Mouse (Mus musculus): ENCODE data around the gene Phc3. TPM values are rescaled to one million over a fixed set of nuclear protein-coding genes. Genes with fewer than 3 reads are reported as not detected.

The Phc3 gene
- polyA plus RNA-seq, 1 experiment from 2014 or later, result 6.7 TPM

DNA sequence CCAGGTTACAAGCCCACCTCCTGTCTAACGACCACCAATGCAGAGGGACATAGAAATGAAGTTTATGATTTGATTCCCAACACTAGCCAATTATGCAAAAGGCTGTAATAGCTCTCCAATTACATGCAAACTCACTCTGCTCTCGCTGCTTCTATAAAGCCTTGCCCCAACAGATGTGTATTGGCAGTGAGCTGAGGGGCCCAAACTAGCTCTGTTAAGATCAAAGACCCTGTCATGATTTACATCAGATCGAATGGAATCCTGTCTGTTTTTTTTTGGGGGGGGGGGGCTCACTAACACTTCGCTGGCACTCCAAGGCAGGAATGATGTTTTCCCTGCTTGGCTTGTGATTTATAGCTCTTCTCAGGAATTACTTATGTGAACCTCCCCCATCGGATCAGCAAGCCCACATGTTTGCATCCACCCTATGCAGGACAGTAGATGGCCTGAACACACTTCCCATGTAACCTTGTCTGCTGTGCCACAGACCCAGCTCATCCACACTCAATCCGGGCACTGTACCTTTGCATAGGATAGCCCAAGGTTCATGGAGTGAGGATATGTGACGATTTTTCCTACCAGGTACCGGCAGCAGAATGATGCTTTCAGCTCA lies 13.8 kb upstream of the Phc3 start:
- H3K4me1 ChIP-seq (replicated peaks; ENCODE audit: control insufficient read depth, insufficient read depth, low read length), result no peaks in the 10 kb centered on the region
- H3K27ac ChIP-seq (ENCODE audit: low read length), result no peak overlapping the region
- H3K9me3 ChIP-seq (ENCODE audit: control insufficient read depth, low read length), result no peaks in the 10 kb centered on the region
- ATAC-seq (ENCODE audit: low read depth), result no peak
- no peaks in the 10 kb centered on the region for H3K27me3 ChIP-seq (ENCODE audit: control insufficient read depth, insufficient read depth, low read depth, low read length)
- no peaks in the 10 kb centered on the region for H3K36me3 ChIP-seq (ENCODE audit: control insufficient read depth, insufficient read depth, low read length)
- WGBS, result 50% methylated on average over 8 of the region's 8 CpGs
- H3K4me2 ChIP-seq (ENCODE audit: low read depth, low read length), result no peak overlapping the region
- no peak overlapping the region for H3K9ac ChIP-seq (ENCODE audit: low read length)
- H3K4me3 ChIP-seq (ENCODE audit: low read length), result no peak overlapping the region

GRCm38 (mm10) chr3:30981616-30982380 lies 12.6 kb upstream of the Phc3 start:
- H3K4me2 ChIP-seq (ENCODE audit: low read depth, low read length), result no peak overlapping the region
- WGBS, result 67% methylated on average over 5 of the region's 5 CpGs
- no peak overlapping the region for H3K27ac ChIP-seq (ENCODE audit: low read length)
- no peak overlapping the region for H3K4me3 ChIP-seq (ENCODE audit: low read length)
- no peak for ATAC-seq (ENCODE audit: low read depth)
- H3K9me3 ChIP-seq (ENCODE audit: control insufficient read depth, low read length), result no peaks in the 10 kb centered on the region
- no peaks in the 10 kb centered on the region for H3K27me3 ChIP-seq (ENCODE audit: control insufficient read depth, insufficient read depth, low read depth, low read length)
- H3K36me3 ChIP-seq (ENCODE audit: control insufficient read depth, insufficient read depth, low read length), result no peaks in the 10 kb centered on the region
- H3K4me1 ChIP-seq (replicated peaks; ENCODE audit: control insufficient read depth, insufficient read depth, low read length), result no peaks in the 10 kb centered on the region
- no peak overlapping the region for H3K9ac ChIP-seq (ENCODE audit: low read length)

GRCm38 (mm10) chr3:30976991-30977603 lies 7.9 kb upstream of the Phc3 start:
- 32% methylated on average over 1 of the region's 1 CpGs for WGBS
- H3K27me3 ChIP-seq (ENCODE audit: control insufficient read depth, insufficient read depth, low read depth, low read length), result no peaks in the 10 kb centered on the region
- no peaks in the 10 kb centered on the region for H3K36me3 ChIP-seq (ENCODE audit: control insufficient read depth, insufficient read depth, low read length)
- no peak overlapping the region for H3K9ac ChIP-seq (ENCODE audit: low read length)
- peak; percentile 74 for ATAC-seq (ENCODE audit: low read depth)
- no peak overlapping the region for H3K4me2 ChIP-seq (ENCODE audit: low read depth, low read length)
- no peaks in the 10 kb centered on the region for H3K4me1 ChIP-seq (replicated peaks; ENCODE audit: control insufficient read depth, insufficient read depth, low read length)
- H3K9me3 ChIP-seq (ENCODE audit: control insufficient read depth, low read length), result no peaks in the 10 kb centered on the region
- no peak overlapping the region for H3K4me3 ChIP-seq (ENCODE audit: low read length)
- H3K27ac ChIP-seq (ENCODE audit: low read length), result peak overlapping the region; percentile 71

DNA sequence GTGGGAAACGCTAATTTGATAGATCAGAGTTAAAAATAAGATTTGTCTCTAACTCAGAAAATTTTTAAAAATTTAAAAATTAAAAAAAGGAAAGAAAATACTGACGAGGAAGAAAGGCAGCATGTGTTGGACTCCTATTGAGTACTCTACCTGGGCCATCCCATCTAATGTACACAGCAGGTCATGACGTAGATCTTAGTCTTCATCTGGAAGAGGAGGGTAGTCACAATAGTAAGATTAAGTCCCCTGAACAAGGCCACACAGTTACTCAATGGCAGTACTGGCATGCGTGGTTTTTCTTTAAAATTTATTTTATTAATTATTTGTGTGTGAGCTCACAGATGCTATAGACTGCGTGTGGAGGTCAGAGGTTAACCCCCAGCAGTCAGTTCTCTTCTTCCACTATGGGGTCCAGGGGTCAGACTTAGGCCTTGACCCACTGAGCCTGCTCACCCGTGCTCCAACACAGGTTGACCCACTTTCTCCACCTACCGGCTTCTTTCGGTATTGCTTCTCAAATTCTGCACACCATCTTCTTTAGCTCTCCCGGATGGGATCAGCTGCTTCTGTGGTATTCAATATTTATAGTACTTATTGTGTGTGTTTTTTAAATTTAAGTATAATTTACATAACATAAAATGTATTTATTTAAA lies 6.0 kb upstream of the Phc3 start:
- 47% methylated on average over 9 of the region's 9 CpGs for WGBS
- Histone ChIP-seq H3K27ac (ENCODE audit: low read length) (no peak overlapping the region), H3K9ac (ENCODE audit: low read length) (no peak overlapping the region), H3K4me2 (ENCODE audit: low read depth, low read length) (no peak overlapping the region), H3K4me1 (replicated peaks; ENCODE audit: control insufficient read depth, insufficient read depth, low read length) (no peaks in the 10 kb centered on the region), H3K36me3 (ENCODE audit: control insufficient read depth, insufficient read depth, low read length) (no peaks in the 10 kb centered on the region), H3K9me3 (ENCODE audit: control insufficient read depth, low read length) (no peaks in the 10 kb centered on the region), H3K27me3 (ENCODE audit: control insufficient read depth, insufficient read depth, low read depth, low read length) (no peaks in the 10 kb centered on the region), H3K4me3 (ENCODE audit: low read length) (no peak overlapping the region)
- ATAC-seq (ENCODE audit: low read depth), result peak; percentile 51; the same call in 1 of the 2 replicates

DNA sequence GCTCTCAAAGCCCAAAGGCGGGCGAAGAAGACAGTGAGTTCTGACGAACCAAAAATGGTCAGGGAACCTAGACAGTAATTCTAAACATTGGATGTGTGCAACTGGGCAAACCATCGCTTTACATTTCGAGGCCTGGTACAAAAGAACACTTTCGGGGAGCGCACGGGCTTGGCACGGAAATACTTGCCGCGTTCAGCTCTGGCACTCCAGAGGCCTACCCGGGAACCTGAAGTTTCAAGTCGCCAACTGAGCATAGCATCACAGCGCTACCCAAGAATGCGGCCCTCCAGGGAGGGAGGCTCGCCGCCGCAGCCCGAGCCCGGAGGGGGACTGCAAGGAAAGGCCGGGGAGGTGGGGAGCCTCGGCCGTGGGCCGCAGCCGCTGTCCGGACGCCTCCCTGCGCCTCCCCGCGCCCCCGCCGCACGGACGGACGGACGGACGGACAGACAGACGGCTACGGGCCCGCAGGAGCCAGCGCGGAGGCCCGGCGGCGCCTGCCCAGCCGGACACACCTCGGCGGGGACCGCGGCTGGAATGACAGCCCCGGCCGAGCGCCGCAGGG lies 603 bp downstream of the Phc3 start:
- H3K36me3 ChIP-seq (ENCODE audit: control insufficient read depth, insufficient read depth, low read length), result peaks cover 20% of the 10 kb centered on the region
- peak; percentile 78 for ATAC-seq (ENCODE audit: low read depth)
- under 1% methylated on average over 50 of the region's 54 CpGs for WGBS
- peak overlapping the region; percentile 94 for H3K9ac ChIP-seq (ENCODE audit: low read length)
- peak overlapping the region; percentile 94 for H3K4me3 ChIP-seq (ENCODE audit: low read length)
- no peaks in the 10 kb centered on the region for H3K9me3 ChIP-seq (ENCODE audit: control insufficient read depth, low read length)
- peak overlapping the region; percentile 93 for H3K27ac ChIP-seq (ENCODE audit: low read length)
- peaks cover 11% of the 10 kb centered on the region for H3K4me1 ChIP-seq (replicated peaks; ENCODE audit: control insufficient read depth, insufficient read depth, low read length)
- H3K4me2 ChIP-seq (ENCODE audit: low read depth, low read length), result peak overlapping the region; percentile 75
- H3K27me3 ChIP-seq (ENCODE audit: control insufficient read depth, insufficient read depth, low read depth, low read length), result no peaks in the 10 kb centered on the region

GRCm38 (mm10) chr3:30965644-30966043 lies 3.6 kb downstream of the Phc3 start:
- 92% methylated on average over 13 of the region's 13 CpGs for WGBS
- Histone ChIP-seq H3K4me3 (ENCODE audit: low read length) (no peak overlapping the region), H3K9me3 (ENCODE audit: control insufficient read depth, low read length) (no peaks in the 10 kb centered on the region), H3K27me3 (ENCODE audit: control insufficient read depth, insufficient read depth, low read depth, low read length) (no peaks in the 10 kb centered on the region), H3K9ac (ENCODE audit: low read length) (no peak overlapping the region), H3K27ac (ENCODE audit: low read length) (no peak overlapping the region), H3K4me2 (ENCODE audit: low read depth, low read length) (no peak overlapping the region), H3K36me3 (ENCODE audit: control insufficient read depth, insufficient read depth, low read length) (peaks cover 37% of the 10 kb centered on the region), H3K4me1 (replicated peaks; ENCODE audit: control insufficient read depth, insufficient read depth, low read length) (peaks cover 11% of the 10 kb centered on the region)
- ATAC-seq (ENCODE audit: low read depth), result no peak

DNA sequence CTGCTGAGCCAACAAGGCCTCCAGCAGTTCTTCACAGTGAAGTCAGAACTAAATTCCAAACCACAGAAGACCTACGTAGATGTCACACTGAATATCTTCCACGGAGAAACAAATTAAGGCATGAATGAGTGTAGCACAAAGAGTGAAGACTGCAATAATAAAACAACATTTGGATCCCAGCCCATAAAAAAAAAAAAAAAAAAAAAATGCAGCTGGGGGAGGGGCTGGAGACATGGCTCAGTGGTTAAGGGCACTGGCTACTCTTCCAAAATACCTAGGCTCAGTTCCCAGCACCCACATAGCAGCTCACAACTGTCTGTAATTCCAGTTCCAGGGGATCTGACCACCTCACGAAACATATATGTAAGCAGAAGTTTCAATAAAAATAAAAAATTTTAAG lies 5.0 kb downstream of the Phc3 start:
- WGBS, result 86% methylated on average over 3 of the region's 3 CpGs
- Histone ChIP-seq H3K27me3 (ENCODE audit: control insufficient read depth, insufficient read depth, low read depth, low read length) (no peaks in the 10 kb centered on the region), H3K9me3 (ENCODE audit: control insufficient read depth, low read length) (no peaks in the 10 kb centered on the region), H3K27ac (ENCODE audit: low read length) (no peak overlapping the region), H3K4me1 (replicated peaks; ENCODE audit: control insufficient read depth, insufficient read depth, low read length) (peaks cover 7% of the 10 kb centered on the region), H3K4me2 (ENCODE audit: low read depth, low read length) (no peak overlapping the region), H3K9ac (ENCODE audit: low read length) (no peak overlapping the region), H3K36me3 (ENCODE audit: control insufficient read depth, insufficient read depth, low read length) (peaks cover 48% of the 10 kb centered on the region), H3K4me3 (ENCODE audit: low read length) (no peak overlapping the region)
- no peak for ATAC-seq (ENCODE audit: low read depth)

DNA sequence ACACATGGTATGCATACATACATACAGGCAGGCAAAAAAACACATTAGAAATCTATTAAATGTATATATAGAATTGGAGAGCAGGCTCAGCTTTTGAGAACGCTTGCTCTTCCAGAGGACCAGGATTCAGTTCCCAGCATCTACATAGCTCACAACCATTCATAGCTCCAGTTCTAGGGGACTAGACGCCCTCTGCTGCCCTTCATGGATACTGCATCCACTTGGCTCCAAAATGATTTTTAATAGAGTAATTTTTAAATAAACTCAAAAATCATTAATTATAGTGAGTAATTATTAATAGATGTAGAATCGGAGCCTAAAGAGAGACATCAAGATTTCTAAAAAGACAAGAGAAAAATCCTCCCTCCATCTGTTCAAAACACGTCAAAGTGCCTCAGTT lies 6.1 kb downstream of the Phc3 start:
- no peak for ATAC-seq (ENCODE audit: low read depth)
- H3K36me3 ChIP-seq (ENCODE audit: control insufficient read depth, insufficient read depth, low read length), result peaks cover 54% of the 10 kb centered on the region
- H3K4me2 ChIP-seq (ENCODE audit: low read depth, low read length), result no peak overlapping the region
- no peak overlapping the region for H3K27ac ChIP-seq (ENCODE audit: low read length)
- no peaks in the 10 kb centered on the region for H3K27me3 ChIP-seq (ENCODE audit: control insufficient read depth, insufficient read depth, low read depth, low read length)
- peaks cover 4% of the 10 kb centered on the region for H3K4me1 ChIP-seq (replicated peaks; ENCODE audit: control insufficient read depth, insufficient read depth, low read length)
- H3K4me3 ChIP-seq (ENCODE audit: low read length), result no peak overlapping the region
- WGBS, result 94% methylated on average over 4 of the region's 4 CpGs
- H3K9ac ChIP-seq (ENCODE audit: low read length), result no peak overlapping the region
- H3K9me3 ChIP-seq (ENCODE audit: control insufficient read depth, low read length), result no peaks in the 10 kb centered on the region
